Mouse (Mus musculus) gastrocnemius, adult 18-20 months (tissue): ENCODE measurements around the gene Tmem38a. TPM values are rescaled to one million over a fixed set of nuclear protein-coding genes. Genes with fewer than 3 reads are reported as not detected.
A peak's percentile ranks its signal among the peaks of the same experiment; 100 is the strongest.

ENCODE experiments used
- DNase-seq: peaks from one replicate; pipeline ENCODE4 v3.0.0; 2021; ENCODE audit warnings: low spot score
- microRNA-seq: library from miRNA; unstranded; fragments of <30 nt; microRNA quantifications from one replicate; pipeline ENCODE4 v1.2.0, GENCODE M21; 2021
- total RNA-seq, 2 experiments: library from RNA; stranded (reverse); gene quantifications; 2 replicates each; pipeline ENCODE4 v1.2.3; 2021

Gene Tmem38a
- total RNA-seq, 2 experiments from 2014 or later = 1,126 to 1,216 TPM

- peak; percentile 80 for DNase-seq
These were observed 11.4 kb downstream of the Tmem38a start for GRCm38 (mm10) chr8:72583056-72583771.

- no peak for DNase-seq
These were observed 12.5 kb downstream of the Tmem38a start for GRCm38 (mm10) chr8:72584390-72584789.

DNA sequence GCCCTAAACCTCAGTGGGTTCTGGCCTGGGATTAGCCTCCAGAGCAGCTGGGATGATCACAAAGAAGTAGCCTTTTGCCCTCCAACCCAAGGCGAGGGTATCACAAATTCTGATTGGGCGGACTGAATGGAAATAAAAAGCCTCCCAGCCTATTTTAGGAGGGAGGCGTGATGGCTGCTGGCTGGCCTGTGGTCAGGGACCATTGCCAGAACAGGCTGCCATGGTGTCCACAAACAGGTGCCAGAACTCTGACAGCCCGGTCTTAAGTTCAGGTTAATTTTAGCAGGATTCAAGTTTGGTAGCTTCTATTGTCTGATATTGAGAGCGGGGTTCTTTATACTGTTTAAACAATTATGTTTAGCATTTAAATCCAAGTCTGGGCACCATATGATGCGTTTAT lies 16.0 kb downstream of the Tmem38a start:
- peak; percentile 87 for DNase-seq

GRCm38 (mm10) chr8:72588865-72589264 lies 17.0 kb downstream of the Tmem38a start:
- DNase-seq = no peak

DNA sequence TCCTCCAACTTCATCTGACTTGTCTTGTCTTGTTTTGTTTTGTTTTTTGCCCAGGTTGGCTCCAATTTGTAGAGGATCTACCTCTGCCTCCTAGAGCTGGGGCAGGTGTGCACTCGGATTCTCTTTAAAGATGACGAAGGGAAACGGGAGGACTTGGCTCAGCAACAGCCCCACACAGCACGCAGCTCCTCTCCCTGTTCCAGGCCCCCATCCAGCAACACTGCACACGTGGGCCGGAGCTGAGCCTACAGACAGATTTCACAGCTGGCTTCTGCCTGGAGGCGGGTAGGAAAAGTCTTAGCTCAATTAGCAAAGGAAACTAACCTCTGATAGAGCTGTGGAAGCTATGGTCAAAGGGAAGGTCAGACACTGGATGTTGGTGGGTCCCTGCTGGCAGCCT lies 17.4 kb downstream of the Tmem38a start:
- DNase-seq = peak; percentile 84

GRCm38 (mm10) chr8:72590198-72590597 lies 18.3 kb downstream of the Tmem38a start:
- no peak for DNase-seq

Small RNA genes lying within 50 kb of the gene (microRNA-seq; reads per million reads assigned to microRNA genes)
- not detected for gene Gm28019

Other genes starting within 250 kb of the Tmem38a start
- 10 to 100 TPM; 21.9 to 22.5 TPM for gene Eps15l1, start 150.6 kb upstream of the Tmem38a start, total RNA-seq
- gene Calr3, start 128.2 kb upstream of the Tmem38a start, total RNA-seq = 1 to 10 TPM; 3.5 to 4.7 TPM
- 1 to 10 TPM; 3.5 to 4.2 TPM for gene 1700030K09Rik, start 128.2 kb upstream of the Tmem38a start, total RNA-seq
- gene Cherp, start 96.8 kb upstream of the Tmem38a start, total RNA-seq = 10 to 100 TPM; 21.2 to 22.6 TPM
- gene Slc35e1, start 79.4 kb upstream of the Tmem38a start, total RNA-seq = 10 to 100 TPM; 48.0 to 51.1 TPM
- 10 to 100 TPM in 1 of 2 experiments, 1 to 10 TPM in 1; 7.4 to 15.8 TPM for gene Med26, start 23.8 kb upstream of the Tmem38a start, total RNA-seq
- 10 to 100 TPM; 61.8 to 61.9 TPM for gene Smim7, start 967 bp upstream of the Tmem38a start, total RNA-seq
- under 1 TPM; 0.97 to 0.98 TPM for gene Nwd1, start 74.7 kb downstream of the Tmem38a start, total RNA-seq
- gene Sin3b, start 151.2 kb downstream of the Tmem38a start, total RNA-seq = 10 to 100 TPM; 31.5 to 34.4 TPM
- 1 to 10 TPM; 1.3 to 1.4 TPM for gene F2rl3, start 189.8 kb downstream of the Tmem38a start, total RNA-seq